Mouse (Mus musculus) forelimb bud, embryonic 11.5 days (tissue): ENCODE data around the gene Msl2.

Experiments used
- DNase-seq: peaks from one replicate; pipeline ENCODE4 v3.0.0-alpha.2; 2012; ENCODE audit warnings: low read depth, low spot score

The Msl2 gene

DNA sequence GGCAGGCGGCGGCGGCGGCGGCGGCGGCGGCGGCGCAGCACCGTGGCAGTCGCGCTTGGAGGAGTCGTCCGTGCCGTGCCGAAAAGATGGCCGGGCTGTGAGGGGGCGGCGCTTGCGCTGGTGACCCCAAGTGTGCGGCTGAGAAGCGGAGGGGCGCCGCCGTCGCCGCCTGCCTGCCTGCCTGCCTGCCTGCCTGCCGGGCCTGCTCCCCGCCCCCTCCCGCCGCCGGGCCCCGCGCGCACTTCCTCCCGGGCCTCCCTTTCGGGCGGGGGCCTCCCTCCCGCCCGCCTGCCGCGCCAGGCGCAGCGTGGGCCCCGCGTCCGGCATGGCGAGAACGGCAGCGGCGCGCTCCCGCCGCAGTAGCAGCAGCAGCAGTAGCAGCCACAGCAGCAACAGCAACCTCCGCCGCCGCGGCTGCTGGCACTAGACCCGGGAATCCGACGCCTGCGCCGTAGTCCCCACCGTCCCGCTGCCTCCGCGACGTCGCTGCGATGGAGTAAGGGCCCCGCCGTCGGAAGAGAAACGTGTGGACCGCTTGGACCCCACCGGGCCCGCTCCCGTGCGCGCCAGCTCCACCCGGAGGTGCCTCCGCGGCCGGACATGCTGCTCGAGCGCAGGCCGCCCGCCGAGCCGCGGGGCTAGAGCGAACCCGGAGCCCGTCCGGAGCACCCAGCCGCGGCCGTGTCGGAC, 576 bp downstream of the Msl2 start:
- DNase-seq, result peak; percentile 49

- DNase-seq, result peak; percentile 57
Observed at GRCm38 (mm10) chr9:101075091-101075581, 1.2 kb downstream of the Msl2 start.

DNA sequence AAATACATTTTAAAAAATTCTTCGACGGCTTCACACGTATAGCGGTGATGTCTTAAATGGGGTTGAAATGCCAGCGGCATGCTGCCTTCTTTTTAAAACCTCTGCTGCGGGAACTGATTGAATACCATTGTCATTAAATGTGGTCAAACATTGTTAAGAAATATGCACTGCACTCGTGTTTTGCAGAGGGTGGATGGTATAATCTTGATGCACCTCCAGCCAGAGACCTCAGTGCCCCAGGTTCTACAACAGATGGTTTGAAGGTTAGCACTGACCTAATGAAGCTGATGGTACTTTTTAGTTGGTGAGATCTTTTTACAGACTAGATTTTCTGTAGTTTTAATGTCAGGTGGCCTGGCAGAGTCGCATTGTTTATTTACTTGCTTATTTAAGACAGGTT, 1.8 kb downstream of the Msl2 start:
- no peak for DNase-seq

DNA sequence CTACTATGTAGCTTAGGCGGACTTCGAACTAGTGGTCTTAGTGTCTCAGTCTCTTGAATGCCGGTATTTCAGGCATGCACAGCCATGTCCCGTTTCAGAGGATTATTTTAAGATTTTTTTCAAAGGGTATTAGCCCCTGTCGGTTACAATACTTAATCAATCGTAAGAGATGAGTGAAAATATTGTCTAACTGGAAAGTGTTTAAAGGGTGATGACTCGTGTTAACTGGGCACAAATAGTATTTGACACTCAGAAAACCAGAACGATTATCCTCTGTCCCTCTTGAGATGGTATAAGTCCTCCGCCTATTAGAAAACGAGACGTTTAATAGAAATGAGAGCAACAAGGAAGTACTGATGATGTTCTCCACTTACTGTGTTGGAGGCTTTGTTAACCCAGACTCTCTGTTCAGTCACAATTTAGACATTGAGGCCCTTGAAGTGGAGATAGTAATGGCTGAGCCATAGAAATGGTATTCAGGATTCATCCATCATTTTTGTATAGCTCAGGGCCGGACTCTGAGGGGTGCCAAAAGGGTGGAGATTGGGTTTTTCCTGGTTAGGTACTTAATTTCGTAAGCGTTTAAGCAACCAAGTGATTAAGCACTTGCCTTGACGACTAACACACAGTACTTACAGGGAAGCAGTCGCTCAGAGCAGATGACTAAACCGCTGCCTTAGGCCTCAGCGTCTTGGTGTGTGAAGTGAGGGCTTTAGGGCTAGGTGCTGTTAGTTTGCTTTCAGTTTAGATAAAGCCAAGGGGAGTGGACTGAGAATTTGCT, 2.4 kb downstream of the Msl2 start:
- DNase-seq, result no peak

GRCm38 (mm10) chr9:101077486-101077885, 3.6 kb downstream of the Msl2 start:
- DNase-seq, result no peak

DNA sequence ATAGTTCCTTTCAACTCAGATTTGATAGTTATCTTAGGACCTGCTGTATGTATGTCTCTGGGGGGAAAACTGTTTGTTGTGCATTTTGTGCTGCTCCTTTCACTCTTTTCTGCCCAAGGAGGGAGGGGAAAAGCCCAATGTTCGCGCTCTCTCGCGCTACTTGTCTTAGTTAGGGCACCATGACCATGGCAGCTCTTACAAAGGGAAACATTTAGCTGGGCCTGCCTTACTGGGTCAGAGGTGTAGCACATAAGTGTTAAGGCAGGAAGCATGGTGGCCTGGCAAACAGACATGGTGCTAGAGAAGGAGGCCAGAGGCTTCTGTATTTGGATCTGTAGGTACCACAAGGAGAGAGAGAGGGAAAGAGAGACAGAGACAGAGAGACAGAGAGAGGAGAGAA, 4.7 kb downstream of the Msl2 start:
- DNase-seq, result no peak

- DNase-seq, result no peak
Observed at GRCm38 (mm10) chr9:101080046-101080685, 6.3 kb downstream of the Msl2 start.

DNA sequence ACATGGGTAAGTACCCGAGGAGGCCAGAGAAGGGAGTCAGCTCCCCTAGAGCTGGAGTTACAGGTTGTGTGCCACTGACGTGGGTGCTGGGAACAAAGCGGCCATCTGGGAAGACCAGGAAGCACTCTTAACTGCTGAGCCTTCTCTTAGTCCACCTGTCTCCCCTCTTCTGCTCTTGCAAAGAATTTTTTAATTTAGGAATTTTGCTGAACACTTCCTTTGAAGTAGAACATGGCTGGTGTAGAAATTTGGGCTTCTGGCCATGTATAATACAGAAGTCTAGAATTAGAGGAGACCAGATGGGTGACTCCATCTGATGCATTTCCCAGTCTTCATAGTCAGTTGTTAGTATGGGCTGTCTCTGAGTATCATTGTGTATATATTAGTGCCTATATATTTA, 9.8 kb downstream of the Msl2 start:
- DNase-seq, result no peak

DNA sequence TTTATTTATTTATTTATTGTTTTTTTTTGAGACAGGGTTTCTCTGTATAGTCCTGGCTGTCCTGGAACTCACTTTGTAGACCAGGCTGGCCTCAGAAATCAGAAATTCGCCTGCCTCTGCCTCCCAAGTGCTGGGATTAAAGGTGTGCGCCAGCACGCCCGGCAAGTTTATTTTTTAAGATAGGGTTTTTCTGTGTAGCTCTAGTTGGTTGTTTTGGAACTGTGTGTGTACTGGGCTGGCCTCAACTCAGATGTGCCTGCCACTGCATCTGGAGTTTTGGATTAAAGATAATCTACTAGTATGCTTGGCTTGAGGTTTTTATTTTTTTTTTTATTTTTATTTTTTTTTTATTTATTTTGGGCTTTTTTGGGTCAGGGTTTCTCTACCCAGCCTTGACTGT, 21.5 kb downstream of the Msl2 start:
- no peak for DNase-seq

DNA sequence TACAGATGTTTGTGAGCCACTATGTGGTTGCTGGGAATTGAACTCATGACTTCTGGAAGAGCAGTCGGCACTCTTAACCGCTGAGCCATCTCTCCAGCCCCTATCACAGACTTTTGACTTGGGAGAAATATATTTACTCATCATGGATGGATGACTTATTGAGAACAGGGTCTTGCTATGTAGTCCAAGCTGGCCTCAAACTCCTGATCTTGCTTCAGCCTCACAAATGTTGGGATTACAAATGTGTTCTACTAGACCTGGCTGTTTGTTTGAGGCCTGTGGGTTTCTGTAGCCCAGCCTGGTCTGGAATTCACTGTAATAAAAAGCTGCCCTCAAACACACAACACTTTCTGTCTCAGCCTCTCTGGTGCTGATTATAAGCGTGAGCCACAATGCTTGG, 22.6 kb downstream of the Msl2 start:
- no peak for DNase-seq

GRCm38 (mm10) chr9:101097542-101097941, 23.6 kb downstream of the Msl2 start:
- DNase-seq, result no peak

DNA sequence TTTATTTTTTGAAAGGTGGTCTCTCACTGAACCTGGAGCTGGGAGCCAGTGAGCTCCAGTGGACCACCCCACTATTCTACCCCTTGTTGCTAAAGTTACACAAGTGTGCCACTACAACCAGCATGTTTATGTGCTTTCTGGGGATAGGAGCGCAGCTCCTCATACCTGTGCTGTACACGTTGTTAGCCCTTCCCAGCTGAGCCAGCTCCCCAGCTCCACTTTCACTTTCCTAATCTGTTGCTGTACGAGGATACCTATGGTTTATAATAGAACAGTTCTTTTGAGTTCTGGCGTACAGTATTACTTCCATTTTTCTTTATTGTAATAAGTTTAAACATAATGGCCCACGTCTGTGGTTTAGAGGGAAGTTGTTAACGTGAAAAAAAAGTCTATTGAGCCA, 25.5 kb downstream of the Msl2 start:
- DNase-seq, result no peak

DNA sequence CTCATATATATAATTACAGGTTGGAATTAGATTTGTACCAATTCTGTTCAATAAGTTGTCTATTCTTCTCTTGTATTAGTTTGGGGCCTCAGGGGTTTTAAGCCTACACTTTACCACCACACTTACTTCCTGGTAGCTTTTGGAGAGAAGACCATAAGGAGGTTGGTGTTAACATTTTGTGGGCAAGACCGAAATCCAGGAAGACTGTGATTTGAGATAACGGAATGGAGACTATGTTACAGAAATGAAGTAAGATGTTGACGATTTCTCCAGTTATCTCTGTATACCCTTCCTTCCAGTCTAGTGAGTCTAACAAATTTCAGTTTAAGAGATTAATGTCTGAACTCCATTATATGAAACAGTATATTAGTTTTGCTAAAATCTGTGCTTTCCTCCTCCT, 26.3 kb downstream of the Msl2 start:
- DNase-seq, result no peak

DNA sequence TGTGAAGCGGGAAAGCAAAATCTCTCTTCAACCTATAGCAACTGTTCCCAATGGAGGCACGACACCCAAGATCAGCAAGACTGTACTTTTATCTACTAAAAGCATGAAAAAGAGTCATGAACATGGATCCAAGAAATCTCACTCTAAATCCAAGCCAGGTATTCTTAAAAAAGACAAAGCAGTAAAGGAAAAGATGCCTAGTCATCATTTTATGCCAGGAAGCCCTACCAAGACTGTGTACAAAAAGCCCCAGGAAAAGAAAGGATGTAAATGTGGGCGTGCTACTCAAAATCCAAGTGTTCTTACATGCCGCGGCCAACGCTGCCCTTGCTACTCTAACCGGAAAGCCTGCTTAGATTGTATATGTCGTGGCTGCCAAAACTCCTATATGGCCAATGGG, 27.6 kb downstream of the Msl2 start:
- no peak for DNase-seq

GRCm38 (mm10) chr9:101102288-101102687, 28.4 kb downstream of the Msl2 start:
- no peak for DNase-seq

- DNase-seq, result no peak
Observed at GRCm38 (mm10) chr9:101104931-101105330, 31.0 kb downstream of the Msl2 start.

DNA sequence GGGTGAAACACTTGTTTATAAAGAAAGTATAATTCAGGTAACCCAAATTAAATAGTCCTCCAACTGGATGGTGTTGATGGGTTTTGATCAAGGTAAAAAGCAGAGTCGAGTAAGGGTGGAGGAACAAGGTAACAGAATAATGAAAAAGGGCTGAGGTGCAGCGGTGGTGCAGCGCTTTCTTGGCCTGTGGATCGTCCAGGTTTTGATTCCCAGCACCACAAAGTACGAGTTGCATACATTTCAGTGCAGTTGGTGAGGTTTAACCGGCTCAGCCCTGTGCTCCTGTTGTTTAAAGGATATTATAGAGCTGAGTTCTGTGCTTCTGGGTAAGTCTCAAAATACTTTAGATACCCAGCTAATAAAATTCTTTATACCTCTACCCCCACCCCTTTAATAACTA, 31.8 kb downstream of the Msl2 start:
- no peak for DNase-seq

DNA sequence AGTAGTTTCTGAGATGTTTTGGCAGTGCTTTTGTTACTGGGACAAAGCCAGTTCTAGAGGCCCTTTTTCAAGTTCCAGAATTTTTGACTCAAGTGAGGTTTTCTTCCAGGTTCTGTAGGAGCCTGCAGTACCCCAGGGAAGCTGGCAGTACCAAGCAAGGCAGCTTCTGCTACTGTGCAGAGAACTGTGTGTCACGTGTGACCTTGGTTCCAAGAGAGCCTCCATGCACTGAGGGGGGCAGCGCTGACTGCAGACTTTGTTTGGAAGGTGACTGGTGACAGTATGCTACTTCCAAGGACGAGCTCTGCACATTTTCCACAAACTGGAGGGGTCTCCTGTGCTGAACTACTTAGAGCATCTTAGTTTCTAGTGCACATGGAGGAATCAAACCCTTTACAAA, 33.5 kb downstream of the Msl2 start:
- DNase-seq, result no peak

GRCm38 (mm10) chr9:101110013-101110412, 36.1 kb downstream of the Msl2 start:
- DNase-seq, result no peak

- no peak for DNase-seq
Observed at GRCm38 (mm10) chr9:101113317-101113716, 39.4 kb downstream of the Msl2 start.

DNA sequence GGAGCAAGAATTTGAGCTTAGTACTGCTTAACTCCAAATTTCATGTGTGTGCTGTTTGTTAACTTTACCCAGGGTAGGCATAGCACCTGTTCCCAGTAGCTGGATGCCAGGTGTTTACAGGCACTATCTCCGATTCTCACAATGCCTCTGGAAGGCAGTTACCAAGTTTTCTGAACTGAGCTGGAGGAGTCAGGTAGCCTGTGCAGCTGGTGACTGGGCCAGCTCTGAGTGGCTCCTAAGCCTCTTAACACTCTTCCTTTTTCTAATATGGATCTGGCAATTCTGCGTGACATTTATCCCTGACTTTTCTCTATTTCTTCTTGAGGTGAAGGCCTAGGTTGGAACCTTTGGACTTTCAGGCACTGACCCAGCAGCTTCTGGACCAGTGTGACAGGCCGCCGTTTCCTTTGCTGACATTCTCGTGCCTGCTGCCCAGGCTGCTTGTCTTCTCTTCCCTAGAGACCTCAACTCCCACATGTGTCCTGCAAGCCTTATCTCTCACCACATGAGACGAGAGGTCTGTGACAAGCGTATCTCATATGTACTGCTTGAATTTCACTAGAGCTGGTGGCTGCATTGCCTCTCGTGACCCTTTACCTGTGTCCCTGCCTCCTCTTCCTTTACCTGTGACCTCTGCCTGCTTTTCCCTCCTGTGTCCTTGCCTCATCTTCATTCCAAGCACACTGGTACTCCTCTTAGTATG, 40.4 kb downstream of the Msl2 start:
- DNase-seq, result no peak

DNA sequence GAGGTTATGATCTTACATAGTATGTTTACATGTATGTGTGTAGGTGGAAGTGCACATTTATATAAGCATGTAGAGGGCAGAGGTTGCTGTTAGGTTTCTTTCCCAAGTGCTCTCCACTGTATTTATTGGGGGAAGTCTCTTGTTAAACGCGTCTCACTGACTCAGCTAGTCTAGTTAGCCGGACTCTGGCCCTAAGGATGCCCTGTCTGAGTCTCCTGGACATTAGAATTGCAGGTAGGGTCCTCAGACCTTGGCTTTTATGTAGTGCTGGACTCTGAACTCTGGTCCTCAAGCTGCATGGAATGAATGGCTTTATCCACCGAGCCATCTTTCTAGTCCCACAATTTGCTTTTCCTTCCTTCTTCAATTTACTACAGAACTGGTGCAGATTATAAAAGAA, 69.7 kb downstream of the Msl2 start:
- no peak for DNase-seq
